Mouse (Mus musculus): Measurements from ENCODE around the gene Fam78a. TPM values are rescaled to one million over a fixed set of nuclear protein-coding genes. Genes with fewer than 3 reads are reported as not detected.

The Fam78a gene
- polyA plus RNA-seq, 1 experiment from 2014 or later, result 2.2 TPM

DNA sequence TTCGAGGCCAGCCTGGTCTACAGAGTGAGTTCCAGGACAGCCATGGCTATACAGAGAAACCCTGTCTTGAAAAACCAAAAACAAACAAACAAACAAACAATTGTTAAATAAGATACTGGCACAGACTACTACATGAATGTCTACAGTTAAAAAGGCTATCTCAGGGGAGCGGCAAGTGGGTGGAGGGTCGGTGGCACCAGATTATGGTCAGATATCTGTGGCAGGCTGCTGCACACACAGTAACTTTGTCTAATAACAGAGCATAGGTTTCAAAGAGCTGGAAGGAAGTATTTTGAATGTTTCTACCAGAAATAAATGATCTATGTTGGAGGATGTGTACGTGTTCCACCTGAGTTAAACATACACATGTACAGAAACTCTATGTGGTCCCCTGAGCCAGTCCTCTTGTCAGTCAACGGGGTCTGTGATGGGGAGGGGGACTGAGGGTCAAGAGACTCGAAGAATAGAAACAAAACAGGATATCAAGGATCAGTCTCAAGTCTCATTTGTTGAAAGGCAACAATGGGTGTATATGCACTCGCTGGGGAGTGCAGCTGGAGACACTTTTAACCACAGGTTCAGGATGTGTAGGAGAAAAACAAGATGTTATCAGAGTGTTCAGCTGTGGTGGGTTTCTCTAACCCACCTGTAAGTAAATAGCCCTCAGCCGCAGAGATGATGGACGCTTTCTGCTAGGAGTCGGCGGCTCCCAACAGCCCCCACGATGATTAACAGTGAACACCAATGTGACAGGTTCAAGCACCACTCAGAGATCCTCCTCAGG lies 22.7 kb downstream of the Fam78a start:
- no peak overlapping the region for H3K27ac ChIP-seq (replicated peaks)
- no peaks in the 10 kb centered on the region for H3K9me3 ChIP-seq
- no peaks in the 10 kb centered on the region for H3K27me3 ChIP-seq (replicated peaks; ENCODE audit: low read depth, poor library complexity, severe bottlenecking)
- WGBS, result 73% methylated on average over 12 of the region's 12 CpGs
- peaks cover 57% of the 10 kb centered on the region for H3K4me1 ChIP-seq
- no peaks in the 10 kb centered on the region for H3K36me3 ChIP-seq (replicated peaks)
- H3K4me3 ChIP-seq, result no peak overlapping the region
- no peak for DNase-seq (ENCODE audit: low spot score)

DNA sequence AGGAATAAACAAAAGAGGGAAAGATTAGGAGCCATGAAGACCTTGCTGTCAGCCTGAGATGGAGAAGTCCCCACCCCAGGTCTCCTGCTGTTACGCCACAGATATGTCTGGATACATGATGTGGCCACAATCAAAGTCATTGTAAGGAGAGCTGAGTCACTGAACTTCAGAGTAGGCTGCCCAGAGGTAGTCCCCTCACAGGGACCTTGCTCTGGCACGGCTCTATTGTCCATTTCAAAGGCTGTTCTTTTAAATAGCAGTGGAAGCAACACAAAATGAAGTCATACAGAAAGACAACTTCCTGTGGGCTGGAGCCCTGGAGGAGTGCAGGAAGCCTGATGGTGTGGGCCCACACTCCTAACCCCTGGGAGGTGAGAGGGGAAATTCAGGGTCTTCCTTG lies 23.5 kb downstream of the Fam78a start:
- DNase-seq (ENCODE audit: low spot score), result no peak
- no peaks in the 10 kb centered on the region for H3K27me3 ChIP-seq (replicated peaks; ENCODE audit: low read depth, poor library complexity, severe bottlenecking)
- H3K4me3 ChIP-seq, result no peak overlapping the region
- peaks cover 57% of the 10 kb centered on the region for H3K4me1 ChIP-seq
- 72% methylated on average over 2 of the region's 2 CpGs for WGBS
- H3K27ac ChIP-seq (replicated peaks), result no peak overlapping the region
- H3K36me3 ChIP-seq (replicated peaks), result no peaks in the 10 kb centered on the region
- no peaks in the 10 kb centered on the region for H3K9me3 ChIP-seq

DNA sequence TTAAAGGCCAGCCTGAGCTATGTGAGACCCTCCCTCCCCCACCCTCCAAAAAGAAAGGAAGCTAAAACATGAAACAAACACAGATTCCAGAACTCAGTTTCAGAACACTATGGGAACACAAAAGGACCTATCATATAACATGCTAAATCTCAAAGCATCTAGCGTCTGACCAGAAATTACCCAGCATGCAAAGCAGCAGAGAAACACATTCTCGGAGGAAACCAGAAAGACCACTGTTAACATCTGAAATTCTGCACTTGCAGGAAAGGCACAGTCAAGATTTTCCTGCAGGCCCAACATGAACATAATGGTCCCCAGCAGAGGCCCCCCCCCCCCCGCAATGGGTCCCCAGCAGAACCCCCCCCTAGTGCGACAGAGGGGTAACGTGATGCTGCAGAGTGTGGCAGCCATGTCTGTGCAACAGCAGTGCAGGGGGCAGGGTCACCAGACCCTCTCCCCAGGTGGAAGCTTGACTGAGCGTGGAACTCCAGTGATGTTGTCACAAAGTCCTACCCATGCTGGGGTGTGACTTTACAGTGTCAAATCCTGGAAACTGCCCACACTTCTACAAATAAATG lies 24.3 kb downstream of the Fam78a start:
- WGBS, result 69% methylated on average over 6 of the region's 6 CpGs
- Histone ChIP-seq H3K27ac (replicated peaks) (0 out of 2 replicates have a peak overlapping the region, but pooled peaks have one; percentile 24), H3K36me3 (replicated peaks) (no peaks in the 10 kb centered on the region), H3K4me3 (no peak overlapping the region), H3K4me1 (peaks cover 57% of the 10 kb centered on the region), H3K9me3 (no peaks in the 10 kb centered on the region), H3K27me3 (replicated peaks; ENCODE audit: low read depth, poor library complexity, severe bottlenecking) (no peaks in the 10 kb centered on the region)
- DNase-seq (ENCODE audit: low spot score), result no peak

DNA sequence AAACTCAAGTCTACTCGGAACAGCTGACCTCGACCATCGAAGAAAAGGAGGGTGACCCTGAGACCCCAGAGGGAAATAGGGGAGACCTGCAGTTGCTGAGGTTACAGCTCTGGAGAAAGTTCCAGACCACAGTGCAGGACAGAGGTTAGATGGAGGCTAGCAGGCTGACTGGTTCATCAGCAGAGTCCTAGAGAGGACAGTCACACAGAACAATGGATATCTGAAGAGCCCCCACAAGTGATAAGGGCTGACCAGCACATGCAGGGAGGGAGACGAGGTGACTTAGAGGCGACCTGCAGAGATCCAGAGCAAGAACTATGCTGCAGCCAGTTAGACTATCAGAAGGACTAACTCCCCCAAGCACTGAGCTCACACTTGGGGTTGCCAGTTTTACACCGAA lies 25.0 kb downstream of the Fam78a start:
- WGBS, result 80% methylated on average over 6 of the region's 6 CpGs
- Histone ChIP-seq H3K27ac (replicated peaks) (no peak overlapping the region), H3K36me3 (replicated peaks) (no peaks in the 10 kb centered on the region; the same call in 1 of the 2 replicates), H3K9me3 (no peaks in the 10 kb centered on the region), H3K4me3 (no peak overlapping the region), H3K4me1 (peaks cover 57% of the 10 kb centered on the region), H3K27me3 (replicated peaks; ENCODE audit: low read depth, poor library complexity, severe bottlenecking) (no peaks in the 10 kb centered on the region)
- no peak for DNase-seq (ENCODE audit: low spot score)

DNA sequence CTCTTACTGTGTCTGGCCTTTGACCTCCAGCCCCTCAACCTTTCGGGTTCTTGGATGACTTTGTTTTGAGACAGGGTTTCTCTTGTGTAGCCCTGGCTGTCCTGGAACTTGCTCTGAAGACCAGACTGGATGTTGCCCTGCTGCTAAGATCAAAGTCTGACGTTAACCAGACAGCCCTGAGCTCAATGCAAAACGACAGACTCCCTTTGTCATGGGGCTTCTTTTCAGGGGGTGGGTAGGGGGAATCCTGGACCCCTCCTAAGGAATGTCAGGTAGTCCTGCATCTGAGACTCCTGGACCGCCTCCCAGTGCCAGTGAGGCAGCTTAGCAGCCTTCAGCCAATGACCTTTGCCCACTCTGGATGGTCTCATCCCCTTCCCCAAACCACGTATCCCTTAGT lies 25.9 kb downstream of the Fam78a start:
- Histone ChIP-seq H3K36me3 (replicated peaks) (peaks cover 3% of the 10 kb centered on the region), H3K4me1 (peaks cover 52% of the 10 kb centered on the region), H3K27ac (replicated peaks) (no peak overlapping the region), H3K9me3 (no peaks in the 10 kb centered on the region), H3K4me3 (no peak overlapping the region), H3K27me3 (replicated peaks; ENCODE audit: low read depth, poor library complexity, severe bottlenecking) (no peaks in the 10 kb centered on the region)
- 33% methylated on average over 5 of the region's 5 CpGs for WGBS
- DNase-seq (ENCODE audit: low spot score), result no peak

DNA sequence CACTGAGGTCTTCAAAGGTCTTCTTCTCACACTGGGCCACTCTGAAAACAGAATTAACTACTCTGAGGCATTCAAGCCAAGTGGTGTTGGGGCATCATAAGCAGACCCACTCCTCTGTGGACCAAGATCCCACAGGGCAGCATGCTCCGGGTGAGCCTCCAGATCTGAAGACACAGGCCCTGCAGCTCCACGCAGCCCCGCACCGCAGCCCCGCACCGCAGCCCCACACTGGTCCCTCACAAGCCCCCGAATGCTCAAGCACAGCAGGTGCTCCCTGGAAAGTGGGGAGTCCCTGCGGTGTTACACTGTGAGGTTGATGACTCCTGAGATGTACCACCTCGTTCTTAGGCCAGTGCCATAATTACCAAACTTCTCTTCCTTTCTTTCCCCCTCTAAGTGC lies 26.4 kb downstream of the Fam78a start:
- H3K27me3 ChIP-seq (replicated peaks; ENCODE audit: low read depth, poor library complexity, severe bottlenecking), result no peaks in the 10 kb centered on the region
- peaks cover 47% of the 10 kb centered on the region for H3K4me1 ChIP-seq
- DNase-seq (ENCODE audit: low spot score), result no peak
- H3K27ac ChIP-seq (replicated peaks), result no peak overlapping the region
- H3K4me3 ChIP-seq, result no peak overlapping the region
- H3K36me3 ChIP-seq (replicated peaks), result peaks cover 7% of the 10 kb centered on the region
- WGBS, result 76% methylated on average over 9 of the region's 9 CpGs
- H3K9me3 ChIP-seq, result no peaks in the 10 kb centered on the region

DNA sequence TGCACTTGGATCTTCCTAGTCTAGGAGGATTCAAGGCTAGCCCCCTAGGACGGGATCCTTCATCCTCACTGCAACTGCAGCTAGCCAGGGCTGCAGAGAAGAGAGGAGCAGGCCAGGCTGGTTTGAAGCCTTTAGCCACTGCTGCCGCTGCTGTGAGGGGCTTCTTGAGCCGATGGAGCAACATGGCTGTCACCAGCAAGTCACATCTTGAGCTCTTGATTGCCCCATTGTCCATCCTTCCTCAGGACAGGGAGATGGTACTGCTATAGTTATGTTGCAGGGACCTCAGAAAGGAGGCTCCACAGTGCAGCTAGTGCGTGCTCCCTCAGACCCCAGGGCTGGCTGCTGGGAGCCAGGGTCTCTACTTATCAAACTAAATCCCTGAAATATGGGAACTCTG lies 26.9 kb downstream of the Fam78a start:
- Histone ChIP-seq H3K4me3 (no peak overlapping the region), H3K36me3 (replicated peaks) (peaks cover 9% of the 10 kb centered on the region), H3K9me3 (no peaks in the 10 kb centered on the region), H3K27me3 (replicated peaks; ENCODE audit: low read depth, poor library complexity, severe bottlenecking) (no peaks in the 10 kb centered on the region), H3K4me1 (peaks cover 45% of the 10 kb centered on the region), H3K27ac (replicated peaks) (no peak overlapping the region)
- DNase-seq (ENCODE audit: low spot score), result no peak
- WGBS, result 76% methylated on average over 4 of the region's 4 CpGs

DNA sequence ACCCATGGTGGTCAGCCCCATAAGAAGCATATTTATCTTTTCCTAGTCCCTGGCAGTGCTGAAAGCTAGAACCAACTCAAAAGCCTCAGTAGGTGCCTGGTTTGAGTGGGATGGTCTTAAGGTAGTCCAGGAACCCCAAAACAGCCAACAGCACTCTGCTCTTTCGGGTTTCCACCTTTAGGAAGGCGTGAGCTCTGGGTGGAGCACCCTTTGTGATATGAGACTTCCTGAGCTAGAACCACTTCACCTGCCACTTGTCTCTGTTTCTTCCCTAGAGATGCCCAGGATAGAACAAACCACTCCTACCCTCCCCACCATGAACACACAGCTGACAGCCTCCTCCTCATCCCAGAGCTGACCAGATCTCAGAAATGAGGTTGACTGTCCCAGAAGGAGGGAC lies 27.3 kb downstream of the Fam78a start:
- Histone ChIP-seq H3K27ac (replicated peaks) (no peak overlapping the region), H3K36me3 (replicated peaks) (peaks cover 13% of the 10 kb centered on the region), H3K9me3 (no peaks in the 10 kb centered on the region), H3K4me3 (no peak overlapping the region), H3K27me3 (replicated peaks; ENCODE audit: low read depth, poor library complexity, severe bottlenecking) (no peaks in the 10 kb centered on the region), H3K4me1 (peaks cover 42% of the 10 kb centered on the region)
- WGBS, result 79% methylated on average over 2 of the region's 2 CpGs
- DNase-seq (ENCODE audit: low spot score), result no peak

DNA sequence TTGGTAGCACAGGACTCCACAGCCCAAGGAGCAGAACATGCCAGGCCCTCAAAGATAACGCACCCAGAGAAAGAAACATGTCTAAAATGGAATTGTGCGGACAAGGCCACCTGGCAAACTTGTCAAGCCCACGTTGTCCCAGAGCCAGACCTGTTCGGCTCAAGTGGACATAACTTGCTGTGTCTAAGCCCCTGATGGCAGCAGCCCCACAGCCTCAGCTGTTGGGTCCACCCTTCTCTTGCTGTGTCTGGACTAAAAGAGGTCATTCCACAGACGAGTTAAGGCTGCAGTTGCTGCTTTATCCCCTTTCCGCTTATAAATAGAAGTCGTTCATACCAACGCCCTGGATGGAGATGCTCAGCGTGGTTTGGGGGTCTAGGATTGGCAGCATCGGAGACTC lies 28.1 kb downstream of the Fam78a start:
- peaks cover 36% of the 10 kb centered on the region for H3K4me1 ChIP-seq
- H3K27me3 ChIP-seq (replicated peaks; ENCODE audit: low read depth, poor library complexity, severe bottlenecking), result no peaks in the 10 kb centered on the region
- no peak for DNase-seq (ENCODE audit: low spot score)
- no peaks in the 10 kb centered on the region for H3K9me3 ChIP-seq
- WGBS, result 91% methylated on average over 10 of the region's 10 CpGs
- no peak overlapping the region for H3K4me3 ChIP-seq
- H3K36me3 ChIP-seq (replicated peaks), result peaks cover 21% of the 10 kb centered on the region
- no peak overlapping the region for H3K27ac ChIP-seq (replicated peaks)

DNA sequence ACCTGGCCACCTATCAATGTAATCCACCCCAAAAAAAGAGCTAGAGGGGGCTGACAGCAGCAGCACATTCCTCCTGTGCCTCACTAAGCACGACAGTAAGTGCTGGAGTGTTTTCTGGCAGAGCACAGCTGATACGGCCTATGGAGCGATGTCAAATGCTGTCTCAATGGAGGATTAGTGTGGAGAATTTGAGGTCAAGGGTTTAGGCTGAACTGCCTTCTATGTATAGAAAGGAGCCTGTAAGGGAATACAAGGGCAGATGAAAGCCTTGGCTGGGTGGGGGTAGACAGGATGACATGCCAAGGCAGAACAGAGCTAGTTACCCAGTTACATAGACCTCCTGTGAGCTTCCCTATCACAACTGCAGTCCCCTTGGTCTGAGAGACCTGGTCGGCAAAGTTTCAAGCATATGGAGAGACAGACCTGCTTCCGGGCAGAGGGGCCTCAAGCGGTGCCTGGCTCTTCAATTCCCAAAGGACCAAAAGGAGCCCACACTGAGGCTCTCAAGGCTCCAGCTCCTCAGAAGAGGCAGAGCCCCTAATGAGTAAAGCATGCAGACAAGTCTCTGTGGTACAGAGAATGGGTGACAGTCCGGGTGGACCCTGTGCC lies 29.2 kb downstream of the Fam78a start:
- 67% methylated on average over 7 of the region's 7 CpGs for WGBS
- Histone ChIP-seq H3K4me1 (peaks cover 29% of the 10 kb centered on the region), H3K27me3 (replicated peaks; ENCODE audit: low read depth, poor library complexity, severe bottlenecking) (no peaks in the 10 kb centered on the region), H3K4me3 (no peak overlapping the region), H3K36me3 (replicated peaks) (peaks cover 32% of the 10 kb centered on the region), H3K9me3 (no peaks in the 10 kb centered on the region), H3K27ac (replicated peaks) (no peak overlapping the region; the same call in 1 of the 2 replicates)
- no peak for DNase-seq (ENCODE audit: low spot score)

DNA sequence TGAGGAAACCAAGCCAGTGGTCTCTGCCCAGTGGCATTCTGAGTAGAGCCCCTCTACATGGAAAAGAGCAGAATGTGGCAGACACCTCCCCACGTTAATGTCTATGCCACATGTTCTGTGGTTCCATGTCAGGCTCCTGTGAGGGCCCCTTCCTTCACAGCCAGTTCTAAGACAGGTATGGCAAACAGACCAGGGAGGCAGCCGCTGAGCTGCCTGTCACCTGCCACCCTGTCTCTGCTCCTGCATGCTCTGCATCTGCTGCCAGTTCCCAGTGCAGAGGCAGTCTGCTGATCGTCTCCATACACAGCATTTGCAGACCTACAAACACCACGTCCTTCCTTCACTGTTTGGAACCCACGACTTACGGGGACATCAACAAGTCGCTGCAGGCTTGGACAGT lies 32.2 kb downstream of the Fam78a start:
- Histone ChIP-seq H3K4me1 (peaks cover 14% of the 10 kb centered on the region), H3K9me3 (no peaks in the 10 kb centered on the region), H3K27ac (replicated peaks) (no peak overlapping the region), H3K4me3 (no peak overlapping the region), H3K27me3 (replicated peaks; ENCODE audit: low read depth, poor library complexity, severe bottlenecking) (no peaks in the 10 kb centered on the region), H3K36me3 (replicated peaks) (peaks cover 61% of the 10 kb centered on the region)
- DNase-seq (ENCODE audit: low spot score), result no peak
- 94% methylated on average over 7 of the region's 7 CpGs for WGBS

DNA sequence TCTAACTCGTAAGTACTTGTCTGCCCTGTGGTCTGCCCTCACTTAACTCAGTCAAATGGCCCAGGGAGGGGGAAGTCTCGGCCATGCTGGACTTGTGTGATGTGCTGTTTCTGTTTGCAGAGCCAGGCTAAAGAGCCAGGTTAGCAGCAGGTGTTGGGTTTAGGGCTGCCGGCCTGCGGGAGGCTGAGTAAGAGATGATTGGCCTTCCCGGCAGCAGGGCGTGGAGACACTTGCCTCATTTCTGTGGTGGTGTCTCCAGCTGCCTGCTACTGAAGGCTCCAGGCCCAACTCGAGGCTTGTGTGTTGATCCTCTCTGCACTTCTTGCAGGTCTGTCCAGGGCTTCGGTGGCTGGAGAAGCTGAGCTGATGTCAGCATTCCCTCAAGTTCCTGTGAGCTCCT lies 32.9 kb downstream of the Fam78a start:
- WGBS, result 87% methylated on average over 8 of the region's 8 CpGs
- no peaks in the 10 kb centered on the region for H3K27me3 ChIP-seq (replicated peaks; ENCODE audit: low read depth, poor library complexity, severe bottlenecking)
- no peaks in the 10 kb centered on the region for H3K9me3 ChIP-seq
- peaks cover 14% of the 10 kb centered on the region for H3K4me1 ChIP-seq
- DNase-seq (ENCODE audit: low spot score), result no peak
- no peak overlapping the region for H3K4me3 ChIP-seq
- peaks cover 68% of the 10 kb centered on the region for H3K36me3 ChIP-seq (replicated peaks)
- H3K27ac ChIP-seq (replicated peaks), result no peak overlapping the region

DNA sequence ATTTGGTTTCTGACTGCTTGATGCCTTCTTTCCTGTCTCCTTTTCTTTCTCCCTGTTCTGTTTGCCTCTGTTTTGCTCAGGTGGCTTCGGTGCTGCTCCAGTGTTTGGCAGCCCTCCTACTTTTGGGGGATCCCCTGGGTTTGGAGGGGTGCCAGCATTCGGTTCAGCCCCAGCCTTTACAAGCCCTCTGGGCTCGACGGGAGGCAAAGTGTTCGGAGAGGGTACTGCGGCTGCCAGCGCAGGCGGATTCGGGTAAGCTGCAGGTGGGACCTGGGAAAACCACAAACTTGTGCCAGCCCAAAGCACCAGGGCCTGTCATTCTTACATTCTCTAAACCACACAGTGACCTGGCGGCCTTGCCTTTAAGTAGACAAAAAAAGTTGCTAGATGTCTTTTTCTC lies 37.3 kb downstream of the Fam78a start:
- no peak for DNase-seq (ENCODE audit: low spot score)
- peaks cover 96% of the 10 kb centered on the region for H3K36me3 ChIP-seq (replicated peaks)
- WGBS, result 93% methylated on average over 10 of the region's 10 CpGs
- no peaks in the 10 kb centered on the region for H3K4me1 ChIP-seq
- H3K27me3 ChIP-seq (replicated peaks; ENCODE audit: low read depth, poor library complexity, severe bottlenecking), result no peaks in the 10 kb centered on the region
- H3K4me3 ChIP-seq, result no peak overlapping the region
- no peak overlapping the region for H3K27ac ChIP-seq (replicated peaks)
- H3K9me3 ChIP-seq, result no peaks in the 10 kb centered on the region
